Mouse (Mus musculus): ENCODE data around the gene Cog4. TPM values are rescaled to one million over a fixed set of nuclear protein-coding genes. Genes with fewer than 3 reads are reported as not detected.

The Cog4 gene
- polyA plus RNA-seq (2014; fragmentation: Illumina TruSeq; extraction: RNeasy Lipid Tissue Mini Kit (QIAGEN cat#74804); ENCODE audit: low replicate concordance), result 7.0 TPM

DNA sequence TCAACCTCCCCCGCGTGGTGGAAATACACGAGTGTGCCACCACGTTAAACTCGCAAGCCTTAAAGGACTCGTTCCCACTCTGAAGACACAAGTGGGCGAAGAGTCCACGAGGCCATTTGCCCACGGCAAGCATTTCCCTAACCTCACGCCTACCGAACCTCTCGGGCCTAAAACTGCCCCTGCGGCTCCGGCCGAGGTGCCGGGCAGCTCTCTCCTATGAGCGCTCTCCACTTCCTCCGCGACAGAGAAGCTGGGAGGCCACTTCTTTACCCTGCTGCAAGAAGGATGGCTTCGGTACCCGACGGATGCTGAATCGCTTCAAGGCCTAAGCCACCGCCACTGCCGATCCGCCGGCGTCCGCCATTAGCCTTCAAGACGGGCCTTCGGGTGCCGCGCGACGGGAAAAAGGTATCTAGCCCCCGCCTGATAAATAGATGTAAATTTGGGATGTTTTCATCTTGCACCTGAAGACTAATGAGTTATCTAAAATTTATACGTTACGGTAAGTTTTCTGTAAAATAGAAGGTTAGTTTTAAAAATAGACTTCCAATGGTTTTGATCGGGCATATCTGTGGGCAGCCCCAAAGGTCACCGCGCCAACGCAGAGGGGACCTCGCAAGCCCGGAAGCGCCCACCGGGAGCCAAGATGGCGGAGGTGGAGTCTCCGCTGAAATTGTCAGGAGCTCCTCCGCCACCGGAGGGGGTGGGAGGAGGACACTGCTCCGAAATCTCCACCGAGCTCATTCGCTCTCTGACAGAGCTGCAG lies at the start of gene Cog4, which contains the start of gene Sf3b3:
Gene Cog4 (plus strand): TSS at position 196 of the 766 bp plus-strand sequence.
Gene Sf3b3 (minus strand): TSS at position 383 of the 766 bp plus-strand sequence.

DNA sequence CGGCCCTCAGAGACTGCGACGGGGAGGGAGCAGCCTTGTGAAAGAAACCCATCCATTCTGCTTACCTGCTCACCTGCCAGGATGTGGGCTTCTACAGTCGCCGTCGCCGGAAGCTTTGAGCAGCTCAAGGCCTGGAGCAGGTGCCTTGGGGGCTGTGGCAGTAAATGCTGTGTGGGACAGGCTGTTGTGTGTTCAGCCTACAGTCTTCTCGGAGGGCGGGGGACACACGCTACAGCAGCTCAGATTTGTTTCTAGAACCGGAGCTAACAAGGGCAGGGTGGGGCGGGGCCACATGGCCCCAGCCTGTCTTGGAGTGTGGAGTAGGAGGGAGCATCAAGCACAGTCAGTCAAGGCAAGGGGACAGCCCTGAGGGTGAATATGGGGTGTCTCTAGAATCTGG lies 40.7 kb upstream of the Cog4 start, which contains the start of gene Il34:
Gene Il34 (minus strand): TSS at position 256 of the 400 bp plus-strand sequence.

DNA sequence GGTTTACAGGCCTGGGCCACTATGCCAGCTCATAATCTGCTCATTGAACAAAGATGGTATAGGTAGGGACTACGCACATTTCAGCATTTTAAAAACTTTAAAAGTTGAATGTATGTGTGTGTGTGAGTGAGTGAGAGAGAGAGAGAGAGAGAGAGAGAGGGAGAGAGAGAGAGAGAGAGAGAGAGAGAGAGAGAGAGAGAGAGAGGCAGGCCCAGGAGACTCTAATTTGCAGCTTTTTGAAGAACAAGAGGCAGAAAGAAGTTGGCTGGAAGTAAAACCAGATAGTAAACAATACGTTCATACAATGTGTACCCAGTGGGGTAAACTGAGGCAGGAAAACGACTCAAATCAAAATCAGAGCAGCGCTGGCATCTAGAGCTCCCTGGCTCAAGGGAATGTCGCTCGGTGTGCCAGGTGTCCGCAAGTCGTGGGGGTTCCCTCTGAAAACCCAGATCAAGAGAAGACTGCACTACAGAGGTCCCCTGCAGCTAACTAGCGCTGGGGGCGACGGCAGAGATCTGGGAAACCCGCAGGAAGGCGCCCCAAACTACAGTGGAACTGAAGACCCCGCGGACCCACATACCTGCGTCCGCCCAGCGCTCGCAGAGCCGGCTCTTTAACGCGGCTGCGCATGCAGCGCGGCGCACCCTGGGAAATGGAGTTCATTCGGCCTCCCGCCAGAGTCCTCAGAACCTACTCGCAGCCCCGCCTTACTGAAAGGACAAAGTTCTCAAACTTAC lies 55.6 kb downstream of the Cog4 start, which contains the start of gene Fuk:
Gene Fuk (minus strand): TSS at position 650 of the 740 bp plus-strand sequence.

DNA sequence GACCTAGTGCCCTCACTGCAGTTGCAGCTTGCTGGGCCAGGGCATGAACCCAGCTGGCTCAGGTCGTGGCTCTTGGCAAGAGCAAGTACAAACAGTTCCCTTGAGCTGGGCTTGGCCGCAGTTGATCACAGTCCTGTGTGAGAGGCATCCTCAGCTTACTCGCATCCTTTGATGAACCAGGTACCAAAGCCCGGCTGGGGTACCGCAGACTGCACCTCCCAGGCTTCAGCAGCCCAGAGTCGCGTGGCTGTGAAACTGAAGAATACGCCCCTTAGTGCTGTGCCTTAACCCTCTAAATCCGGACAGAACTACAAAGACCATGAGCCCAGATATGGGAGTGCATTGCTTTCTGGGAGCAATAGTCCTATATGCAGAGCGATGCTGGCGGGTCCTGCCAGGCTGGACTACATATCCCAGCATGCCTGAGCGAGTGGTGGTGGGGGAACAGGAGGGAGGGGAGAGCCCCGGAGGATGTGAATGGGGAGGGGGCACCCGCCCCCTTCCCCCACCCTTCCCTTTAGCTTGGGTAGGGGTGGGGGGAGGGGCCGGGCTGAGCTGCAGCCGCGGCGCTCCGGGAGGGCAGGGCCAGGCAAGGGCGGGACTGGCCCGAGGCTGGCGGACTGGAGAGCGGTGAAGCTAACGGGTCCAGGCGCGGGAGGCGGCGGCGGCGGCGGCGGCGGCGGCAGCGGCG lies 73.1 kb downstream of the Cog4 start, which contains the start of gene St3gal2:
Gene St3gal2 (plus strand): TSS at position 582 of the 691 bp plus-strand sequence.

Other genes starting within 250 kb of the Cog4 start
- 1.2 TPM for gene Vac14, start 228.0 kb upstream of the Cog4 start, polyA plus RNA-seq (2014; fragmentation: Illumina TruSeq; extraction: RNeasy Lipid Tissue Mini Kit (QIAGEN cat#74804); ENCODE audit: low replicate concordance)
- gene Mtss1l, start 125.1 kb upstream of the Cog4 start, polyA plus RNA-seq (2014; fragmentation: Illumina TruSeq; extraction: RNeasy Lipid Tissue Mini Kit (QIAGEN cat#74804); ENCODE audit: low replicate concordance), result 0.71 TPM
- gene Il34, start 40.7 kb upstream of the Cog4 start, polyA plus RNA-seq (2014; fragmentation: Illumina TruSeq; extraction: RNeasy Lipid Tissue Mini Kit (QIAGEN cat#74804); ENCODE audit: low replicate concordance), result 0.30 TPM
- gene Sf3b3, start 187 bp downstream of the Cog4 start, polyA plus RNA-seq (2014; fragmentation: Illumina TruSeq; extraction: RNeasy Lipid Tissue Mini Kit (QIAGEN cat#74804); ENCODE audit: low replicate concordance), result 14.6 TPM
- gene Fuk, start 55.9 kb downstream of the Cog4 start, polyA plus RNA-seq (2014; fragmentation: Illumina TruSeq; extraction: RNeasy Lipid Tissue Mini Kit (QIAGEN cat#74804); ENCODE audit: low replicate concordance), result 2.1 TPM
- 1.3 TPM for gene St3gal2, start 73.3 kb downstream of the Cog4 start, polyA plus RNA-seq (2014; fragmentation: Illumina TruSeq; extraction: RNeasy Lipid Tissue Mini Kit (QIAGEN cat#74804); ENCODE audit: low replicate concordance)
- gene Ddx19a, start 151.2 kb downstream of the Cog4 start, polyA plus RNA-seq (2014; fragmentation: Illumina TruSeq; extraction: RNeasy Lipid Tissue Mini Kit (QIAGEN cat#74804); ENCODE audit: low replicate concordance), result 9.3 TPM
- 8.7 TPM for gene Ddx19b, start 185.2 kb downstream of the Cog4 start, polyA plus RNA-seq (2014; fragmentation: Illumina TruSeq; extraction: RNeasy Lipid Tissue Mini Kit (QIAGEN cat#74804); ENCODE audit: low replicate concordance)
- 3.2 TPM for gene Aars, start 186.5 kb downstream of the Cog4 start, polyA plus RNA-seq (2014; fragmentation: Illumina TruSeq; extraction: RNeasy Lipid Tissue Mini Kit (QIAGEN cat#74804); ENCODE audit: low replicate concordance)
- gene Exosc6, start 209.7 kb downstream of the Cog4 start, polyA plus RNA-seq (2014; fragmentation: Illumina TruSeq; extraction: RNeasy Lipid Tissue Mini Kit (QIAGEN cat#74804); ENCODE audit: low replicate concordance), result 3.2 TPM
- gene Clec18a, start 245.8 kb downstream of the Cog4 start, polyA plus RNA-seq (2014; fragmentation: Illumina TruSeq; extraction: RNeasy Lipid Tissue Mini Kit (QIAGEN cat#74804); ENCODE audit: low replicate concordance), result not detected
- gene Pdpr, start 248.0 kb downstream of the Cog4 start, polyA plus RNA-seq (2014; fragmentation: Illumina TruSeq; extraction: RNeasy Lipid Tissue Mini Kit (QIAGEN cat#74804); ENCODE audit: low replicate concordance), result 13.8 TPM